Comparison of ENCODE assay signal across 44 mouse cellular contexts in genomic region chr1:20830546-20830945, GRCm38 (mm10). TPM values are rescaled to one million over a fixed set of nuclear protein-coding genes. Genes with fewer than 3 reads are reported as not detected.
"Had no signal": no experiment of that assay in that cellular context is flagged by ENCODE, and none has a peak within 500 bp of the region (broad histone marks: within the 10 kb centered on the region; RNA-seq: fewer than 3 reads in every experiment).

No protein-coding gene starts in this region.

- DNase-seq: heart, postnatal 10 days; heart, postnatal 14 days; heart, postnatal 36 days; heart, postnatal 4 days; kidney, adult 11 months; kidney, adult 18-20 months; kidney, adult 2 months; kidney, adult 8-10 months; kidney, adult 9 months; kidney, postnatal 10 days; kidney, postnatal 14 days; kidney, postnatal 25 days; kidney, postnatal 36 days; kidney, postnatal 4 days; layer of hippocampus, adult 9-11 months; layer of hippocampus, postnatal 36 days had no signal

- H3K9me3 ChIP-seq: heart, embryonic 12.5 days; heart, embryonic 13.5 days; heart, embryonic 15.5 days; hindbrain, embryonic 10.5 days; hindbrain, embryonic 13.5 days; hindbrain, embryonic 15.5 days; intestine, embryonic 15.5 days had no signal

- H3K27ac ChIP-seq: heart, embryonic 13.5 days; heart, embryonic 15.5 days; hindbrain, embryonic 10.5 days; hindbrain, embryonic 12.5 days; hindbrain, embryonic 13.5 days; hindbrain, embryonic 14.5 days; hindbrain, embryonic 15.5 days; hindbrain, postnatal 0 days; intestine, embryonic 15.5 days; kidney, postnatal 0 days; layer of hippocampus, adult 2 months; left cerebral cortex, adult 2 months had no signal

- H3K36me3 ChIP-seq: heart, embryonic 12.5 days; heart, embryonic 13.5 days; heart, embryonic 15.5 days; hindbrain, embryonic 10.5 days; hindbrain, embryonic 12.5 days; hindbrain, embryonic 13.5 days; hindbrain, embryonic 15.5 days; intestine, embryonic 15.5 days had no signal

- H3K27me3 ChIP-seq: heart, embryonic 12.5 days; heart, embryonic 13.5 days; heart, embryonic 15.5 days; hindbrain, embryonic 12.5 days; hindbrain, embryonic 13.5 days; hindbrain, embryonic 15.5 days; intestine, embryonic 15.5 days had no signal

- H3K9ac ChIP-seq: heart, embryonic 12.5 days; heart, embryonic 13.5 days; heart, embryonic 15.5 days; hindbrain, embryonic 12.5 days; hindbrain, embryonic 13.5 days; hindbrain, embryonic 14.5 days; hindbrain, embryonic 15.5 days; intestine, embryonic 15.5 days had no signal

- ATAC-seq: hindbrain, embryonic 16.5 days; hindbrain, postnatal 0 days; inflammation-experienced regulatory T-cells, adult 6 months; intestine, embryonic 15.5 days; intestine, embryonic 16.5 days; intestine, postnatal 0 days had no signal

- H3K4me2 ChIP-seq: heart, embryonic 11.5 days; heart, embryonic 12.5 days; heart, embryonic 13.5 days; heart, embryonic 15.5 days; hindbrain, embryonic 12.5 days; hindbrain, embryonic 13.5 days; hindbrain, embryonic 14.5 days; hindbrain, embryonic 15.5 days; intestine, embryonic 15.5 days had no signal

- H3K4me1 ChIP-seq: heart, embryonic 12.5 days; heart, embryonic 13.5 days; heart, embryonic 15.5 days; hindbrain, embryonic 10.5 days; hindbrain, embryonic 12.5 days; hindbrain, embryonic 13.5 days; hindbrain, embryonic 15.5 days; intestine, embryonic 15.5 days had no signal

- H3K4me3 ChIP-seq: heart, embryonic 12.5 days; heart, embryonic 13.5 days; heart, embryonic 15.5 days; hindbrain, embryonic 10.5 days; hindbrain, embryonic 12.5 days; hindbrain, embryonic 13.5 days; hindbrain, embryonic 15.5 days; intestine, embryonic 15.5 days; layer of hippocampus, adult 2 months; left cerebral cortex, adult 2 months had no signal

RNA-seq across cellular contexts. Expression of gene Il17f, which starts 40.1 kb away (rescaled TPM):
- total RNA-seq: heart, postnatal 10 days; heart, postnatal 14 days; heart, postnatal 25 days; heart, postnatal 36 days; hematopoietic stem cell, adult 5-6 weeks; hindbrain, postnatal 0 days; layer of hippocampus, adult 8-10 months; layer of hippocampus, postnatal 25 days; layer of hippocampus, postnatal 36 days; left cerebral cortex, adult 18-20 months; left cerebral cortex, adult 2 months had no signal
- polyA plus RNA-seq: heart, embryonic 11.5 days; heart, embryonic 12.5 days; heart, embryonic 13.5 days; heart, embryonic 15.5 days; heart, postnatal 0 days; hindbrain, embryonic 10.5 days; hindbrain, embryonic 11.5 days; hindbrain, embryonic 13.5 days; hindbrain, embryonic 14.5 days; hindbrain, embryonic 15.5 days; hindbrain, embryonic 16.5 days; intestine, embryonic 14.5 days; intestine, embryonic 15.5 days; intestine, embryonic 16.5 days; intestine, postnatal 0 days; kidney, embryonic 14.5 days; kidney, embryonic 16.5 days; kidney, postnatal 0 days had no signal
